ENCODE assay signal across 8 mouse cellular contexts in the genomic region with DNA sequence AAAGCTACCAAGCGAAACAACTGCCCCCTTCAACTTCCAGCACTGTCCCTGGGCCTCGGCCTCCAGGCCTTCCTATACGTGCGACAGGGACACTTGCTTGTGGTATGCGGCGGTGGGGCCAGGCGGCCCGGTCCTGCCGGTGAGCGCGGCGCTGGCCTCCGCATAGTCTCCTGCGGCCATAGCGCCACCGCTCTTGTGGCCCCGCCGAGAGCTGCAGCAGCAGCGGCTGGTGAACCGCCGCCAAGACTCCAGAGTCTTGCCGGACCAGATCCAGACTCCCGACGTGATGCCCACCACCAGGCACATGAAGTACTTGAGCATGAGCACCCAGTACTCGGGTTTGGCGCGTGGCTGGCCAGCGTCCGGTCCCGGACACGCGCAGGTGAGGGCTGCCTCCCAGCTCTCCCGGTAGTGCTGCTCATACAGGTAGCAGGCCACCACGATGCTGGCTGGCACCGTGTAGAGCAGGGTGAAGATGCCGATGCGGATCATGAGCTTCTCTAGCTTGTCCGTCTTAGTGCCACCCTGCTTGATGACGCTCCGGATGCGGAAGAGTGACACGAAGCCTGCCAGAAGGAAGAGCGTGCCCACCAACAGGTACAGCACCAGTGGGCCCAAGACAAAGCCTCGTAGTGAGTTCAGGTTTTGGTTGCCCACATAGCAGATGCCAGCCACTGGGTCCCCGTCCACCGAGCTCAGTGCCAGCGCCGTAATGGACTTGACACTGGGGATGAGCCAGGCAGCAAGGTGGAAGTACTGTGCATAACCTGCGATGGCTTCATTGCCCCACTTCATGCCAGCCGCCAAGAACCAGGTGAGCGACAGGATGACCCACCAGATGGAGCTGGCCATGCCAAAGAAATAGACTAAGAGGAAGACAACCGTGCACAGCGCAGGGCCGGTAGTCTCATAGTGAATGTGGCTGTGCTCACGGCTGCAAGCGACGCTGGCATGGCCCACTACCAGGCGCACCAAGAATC. TPM values are rescaled to one million over a fixed set of nuclear protein-coding genes. Genes with fewer than 3 reads are reported as not detected.
A peak's percentile ranks its signal among the peaks of the same experiment; 100 is the strongest.
DNase-seq lines count a peak whose midpoint lies in the region; ATAC-seq and TF ChIP-seq lines count a peak whose summit lies in the region.

No protein-coding gene starts in this region.

- H3K9me3 ChIP-seq in forebrain, embryonic 13.5 days (replicated peaks): no peaks in the 10 kb centered on the region
- no peaks in the 10 kb centered on the region for H3K9me3 ChIP-seq in hindbrain, postnatal 0 days (ENCODE audit: low read length)
- H3K9me3 ChIP-seq in liver, embryonic 12.5 days (replicated peaks): no peaks in the 10 kb centered on the region
- no peaks in the 10 kb centered on the region for H3K9me3 ChIP-seq in neural tube, embryonic 13.5 days

- H3K4me2 ChIP-seq in forebrain, embryonic 13.5 days: peak overlapping the region; percentile 98
- peak overlapping the region; percentile 94 for H3K4me2 ChIP-seq in hindbrain, postnatal 0 days (ENCODE audit: low read depth, low read length)
- peak overlapping the region; percentile 96 for H3K4me2 ChIP-seq in liver, embryonic 12.5 days
- peak overlapping the region; percentile 96 for H3K4me2 ChIP-seq in neural tube, embryonic 13.5 days

- H3K36me3 ChIP-seq in forebrain, embryonic 13.5 days (ENCODE audit: poor library complexity, severe bottlenecking): no peaks in the 10 kb centered on the region
- H3K36me3 ChIP-seq in hindbrain, postnatal 0 days (ENCODE audit: insufficient read depth, low read length): no peaks in the 10 kb centered on the region
- H3K36me3 ChIP-seq in liver, embryonic 12.5 days: peaks cover 45% of the 10 kb centered on the region
- H3K36me3 ChIP-seq in neural tube, embryonic 13.5 days: no peaks in the 10 kb centered on the region

- TF ChIP-seq CTCF in hindbrain, postnatal 0 days (IDR thresholded peaks at IDR 0.05; ENCODE audit: low read depth): peak; percentile 45

- H3K4me1 ChIP-seq in forebrain, embryonic 13.5 days: peaks cover 60% of the 10 kb centered on the region
- H3K4me1 ChIP-seq in hindbrain, postnatal 0 days (ENCODE audit: insufficient read depth, low read length): no peaks in the 10 kb centered on the region; the same call in 1 of the 2 replicates
- peaks cover 78% of the 10 kb centered on the region for H3K4me1 ChIP-seq in liver, embryonic 12.5 days
- H3K4me1 ChIP-seq in neural tube, embryonic 13.5 days (replicated peaks): peaks cover 46% of the 10 kb centered on the region

- ATAC-seq in CD4-positive, CD25-positive, alpha-beta regulatory T cell, adult 4 months: no peak
- ATAC-seq in forebrain, embryonic 13.5 days: no peak
- no peak for ATAC-seq in hindbrain, postnatal 0 days
- no peak for ATAC-seq in liver, embryonic 12.5 days
- no peak for ATAC-seq in neural tube, embryonic 13.5 days (ENCODE audit: low read depth)

- peak overlapping the region; percentile 54 for H3K9ac ChIP-seq in forebrain, embryonic 13.5 days
- H3K9ac ChIP-seq in hindbrain, postnatal 0 days (replicated peaks; ENCODE audit: low read length): no peak overlapping the region; the same call in 1 of the 2 replicates
- peak overlapping the region; percentile 91 for H3K9ac ChIP-seq in liver, embryonic 12.5 days
- H3K9ac ChIP-seq in neural tube, embryonic 13.5 days: 0 out of 2 replicates have a peak overlapping the region, but pooled peaks have one; percentile 6

- peak overlapping the region; percentile 57 for H3K4me3 ChIP-seq in forebrain, embryonic 13.5 days
- H3K4me3 ChIP-seq in hindbrain, postnatal 0 days (ENCODE audit: low read length): peak overlapping the region; percentile 30
- H3K4me3 ChIP-seq in liver, embryonic 12.5 days: peak overlapping the region; percentile 87
- H3K4me3 ChIP-seq in neural tube, embryonic 13.5 days: peak overlapping the region; percentile 57

- peak; percentile 14 for DNase-seq in CD4-positive, CD25-positive, alpha-beta regulatory T cell, adult 2 months (ENCODE audit: low read depth, low spot score)
- DNase-seq in c-Kit-negative CD71-positive TER-119-positive erythroid progenitor cells, embryonic 14.5 days (ENCODE audit: low read depth, low spot score): peak; percentile 40
- DNase-seq in hindbrain, postnatal 0 days (ENCODE audit: low spot score): peak; percentile 64
- DNase-seq in frontal cortex, adult 2 months (ENCODE audit: extremely low spot score in 1 of 2, low spot score in 1 of 2): no peak

- no peak overlapping the region for H3K27ac ChIP-seq in forebrain, embryonic 13.5 days
- H3K27ac ChIP-seq in hindbrain, postnatal 0 days: no peak overlapping the region
- peak overlapping the region; percentile 95 for H3K27ac ChIP-seq in liver, embryonic 12.5 days
- H3K27ac ChIP-seq in neural tube, embryonic 13.5 days (replicated peaks): no peak overlapping the region

- WGBS in forebrain, embryonic 13.5 days: 27% methylated on average over 58 of the region's 58 CpGs
- WGBS in hindbrain, postnatal 0 days: 42% methylated on average over 58 of the region's 58 CpGs
- 39% methylated on average over 58 of the region's 58 CpGs for WGBS in liver, embryonic 12.5 days (ENCODE audit: insufficient replicate concordance)
- 41% methylated on average over 58 of the region's 58 CpGs for WGBS in neural tube, embryonic 13.5 days

- peaks cover 89% of the 10 kb centered on the region for H3K27me3 ChIP-seq in forebrain, embryonic 13.5 days
- peaks cover 24% of the 10 kb centered on the region; the same call in 1 of the 2 replicates for H3K27me3 ChIP-seq in hindbrain, postnatal 0 days (ENCODE audit: insufficient read depth, low read length)
- H3K27me3 ChIP-seq in liver, embryonic 12.5 days (replicated peaks): peaks cover 8% of the 10 kb centered on the region
- peaks cover 83% of the 10 kb centered on the region for H3K27me3 ChIP-seq in neural tube, embryonic 13.5 days

RNA-seq across cellular contexts. Expression of gene Fzd5, which starts 2.5 kb away (rescaled TPM):
- under 1 TPM; 0.19 to 0.63 TPM for polyA plus RNA-seq in CD4-positive, CD25-positive, alpha-beta regulatory T cell, adult 4 months (2017; shearing (Covaris generic))
- polyA plus RNA-seq in forebrain, embryonic 13.5 days (2015; fragmentation: Nextera tagmentation; extraction: Ambion mirVana): 0.56 and 0.65 TPM in 2 replicates
- total RNA-seq in hindbrain, postnatal 0 days (2014; rRNA removed): 2.7 and 2.8 TPM in 2 replicates
- 0.28 and 0.38 TPM in 2 replicates for polyA plus RNA-seq in hindbrain, postnatal 0 days (2015; fragmentation: Nextera tagmentation; extraction: Ambion mirVana)
- 3.6 and 4.1 TPM in 2 replicates for polyA plus RNA-seq in liver, embryonic 12.5 days (2016; fragmentation: Nextera tagmentation; extraction: Ambion mirVana)
- 0.20 and 0.21 TPM in 2 replicates for polyA plus RNA-seq in neural tube, embryonic 13.5 days (2015; fragmentation: Nextera tagmentation; extraction: Ambion mirVana)
- 0.97 and 1.3 TPM in 2 replicates for polyA plus RNA-seq in frontal cortex, adult 2 months (2012; rRNA removed)

RNA-seq across cellular contexts. Expression of gene Ccnyl1, which starts 44.8 kb away (rescaled TPM):
- polyA plus RNA-seq in CD4-positive, CD25-positive, alpha-beta regulatory T cell, adult 4 months (2017; shearing (Covaris generic)): under 1 TPM; 0.61 to 0.90 TPM
- polyA plus RNA-seq in forebrain, embryonic 13.5 days (2015; fragmentation: Nextera tagmentation; extraction: Ambion mirVana): 4.2 and 4.3 TPM in 2 replicates
- total RNA-seq in hindbrain, postnatal 0 days (2014; rRNA removed): 17.5 and 19.7 TPM in 2 replicates
- polyA plus RNA-seq in hindbrain, postnatal 0 days (2015; fragmentation: Nextera tagmentation; extraction: Ambion mirVana): 3.5 and 3.9 TPM in 2 replicates
- 1.6 and 2.3 TPM in 2 replicates for polyA plus RNA-seq in liver, embryonic 12.5 days (2016; fragmentation: Nextera tagmentation; extraction: Ambion mirVana)
- polyA plus RNA-seq in neural tube, embryonic 13.5 days (2015; fragmentation: Nextera tagmentation; extraction: Ambion mirVana): 3.2 and 3.8 TPM in 2 replicates
- 26.5 and 28.3 TPM in 2 replicates for polyA plus RNA-seq in frontal cortex, adult 2 months (2012; rRNA removed)

Comparison
In these comparisons a context has a peak if more than half of its experiments do, and no peak if none do; other contexts are left out.
1. DNase-seq: peak in CD4-positive, CD25-positive, alpha-beta regulatory T cell, adult 2 months (single experiment), c-Kit-negative CD71-positive TER-119-positive erythroid progenitor cells, embryonic 14.5 days (single experiment) and hindbrain, postnatal 0 days (single experiment); none in frontal cortex, adult 2 months (0 of 2).
2. H3K4me3 ChIP-seq: peak in every context shown above with its lines; median percentile 87 in liver, embryonic 12.5 days; 57 in forebrain, embryonic 13.5 days; 57 in neural tube, embryonic 13.5 days; 30 in hindbrain, postnatal 0 days.
3. Peak in every context shown above with its lines, with median percentiles within 50 percentile points of each other: H3K4me2 ChIP-seq.